22 mouse cellular contexts compared by ENCODE assay signal in genomic region chr1:52161151-52161550, GRCm38 (mm10). TPM values are rescaled to one million over a fixed set of nuclear protein-coding genes. Genes with fewer than 3 reads are reported as not detected.
DNase-seq lines count a peak whose midpoint lies in the region; ATAC-seq and TF ChIP-seq lines count a peak whose summit lies in the region.
"Had no signal": no experiment of that assay in that cellular context is flagged by ENCODE, and none has a peak within 500 bp of the region (broad histone marks: within the 10 kb centered on the region; RNA-seq: fewer than 3 reads in every experiment).

No protein-coding gene starts in this region.

- H3K4me2 ChIP-seq in intestine, embryonic 14.5 days (ENCODE audit: low read length), result no peak overlapping the region
- H3K4me2 ChIP-seq in intestine, postnatal 0 days (replicated peaks; ENCODE audit: low read depth), result no peak overlapping the region
- H3K4me2 ChIP-seq: embryonic facial prominence, embryonic 12.5 days; forebrain, embryonic 13.5 days; hindbrain, embryonic 13.5 days; intestine, embryonic 15.5 days had no signal

- no peaks in the 10 kb centered on the region for H3K4me1 ChIP-seq in intestine, embryonic 14.5 days (replicated peaks; ENCODE audit: control insufficient read depth, insufficient read depth, low read length)
- H3K4me1 ChIP-seq in intestine, postnatal 0 days (replicated peaks; ENCODE audit: control insufficient read depth, insufficient read depth, low read length), result no peaks in the 10 kb centered on the region
- H3K4me1 ChIP-seq: forebrain, embryonic 13.5 days; hindbrain, embryonic 13.5 days; intestine, embryonic 15.5 days had no signal

- peak; percentile 38 to 67 for DNase-seq in adrenal gland, adult (ENCODE audit: inconsistent age in 2 of 2, low spot score in 1 of 2)
- DNase-seq in adrenal gland, postnatal 14 days, result no peak
- DNase-seq in cerebellum, adult 11-12 months, result peak; percentile 2
- DNase-seq in cerebellum, adult 9-11 months, result no peak
- peak; percentile 13 for DNase-seq in intestine, embryonic 14.5 days (ENCODE audit: low spot score)
- peak; percentile 31 for DNase-seq in testis, postnatal 10 days (ENCODE audit: low spot score)
- DNase-seq in testis, postnatal 14 days (ENCODE audit: low spot score), result no peak
- DNase-seq: B cell, adult 2 months; cerebellum, adult 8-10 months; cerebellum, postnatal 25 days; gastrocnemius, postnatal 36 days; heart, adult 18-20 months; heart, postnatal 10 days had no signal

- no peak overlapping the region for H3K4me3 ChIP-seq in intestine, embryonic 14.5 days (ENCODE audit: low read depth, low read length)
- no peak overlapping the region for H3K4me3 ChIP-seq in intestine, postnatal 0 days (ENCODE audit: low read depth, low read length)
- H3K4me3 ChIP-seq: embryonic facial prominence, embryonic 12.5 days; forebrain, embryonic 13.5 days; heart, embryonic 10.5 days; hindbrain, embryonic 13.5 days; intestine, embryonic 15.5 days had no signal

- no peak overlapping the region for H3K27ac ChIP-seq in intestine, embryonic 14.5 days (ENCODE audit: low read depth)
- no peak overlapping the region for H3K27ac ChIP-seq in intestine, postnatal 0 days (ENCODE audit: low read depth, low read length)
- H3K27ac ChIP-seq: embryonic facial prominence, embryonic 12.5 days; forebrain, embryonic 13.5 days; heart, embryonic 10.5 days; hindbrain, embryonic 13.5 days; hindbrain, postnatal 0 days; intestine, embryonic 15.5 days had no signal

- H3K9me3 ChIP-seq in intestine, embryonic 14.5 days (ENCODE audit: control insufficient read depth, low read length), result no peaks in the 10 kb centered on the region
- no peaks in the 10 kb centered on the region for H3K9me3 ChIP-seq in intestine, postnatal 0 days (ENCODE audit: control insufficient read depth)
- H3K9me3 ChIP-seq: embryonic facial prominence, embryonic 12.5 days; forebrain, embryonic 13.5 days; G1E; heart, embryonic 10.5 days; hindbrain, embryonic 13.5 days; intestine, embryonic 15.5 days had no signal

- WGBS in intestine, embryonic 14.5 days, result 90% methylated on average over 8 of the region's 8 CpGs
- WGBS in intestine, postnatal 0 days, result 89% methylated on average over 8 of the region's 8 CpGs

- H3K9ac ChIP-seq in intestine, embryonic 14.5 days (ENCODE audit: low read length), result no peak overlapping the region
- no peak overlapping the region for H3K9ac ChIP-seq in intestine, postnatal 0 days (ENCODE audit: low read depth, low read length)
- H3K9ac ChIP-seq: embryonic facial prominence, embryonic 12.5 days; forebrain, embryonic 13.5 days; hindbrain, embryonic 13.5 days; intestine, embryonic 15.5 days had no signal

- no peak for ATAC-seq in intestine, embryonic 14.5 days (replicated peaks; ENCODE audit: low FRiP score, low TSS enrichment, low read depth)
- ATAC-seq in intestine, postnatal 0 days, result no peak
- ATAC-seq: CD4-positive, CD25-positive, alpha-beta regulatory T cell, adult 4 months; forebrain, embryonic 13.5 days; hindbrain, postnatal 0 days; intestine, embryonic 15.5 days had no signal

- H3K36me3 ChIP-seq in intestine, embryonic 14.5 days (ENCODE audit: control insufficient read depth, insufficient read depth, low read length), result no peaks in the 10 kb centered on the region; the same call in 1 of the 2 replicates
- H3K36me3 ChIP-seq in intestine, postnatal 0 days (ENCODE audit: control insufficient read depth, insufficient read depth), result peaks cover 71% of the 10 kb centered on the region
- H3K36me3 ChIP-seq: embryonic facial prominence, embryonic 12.5 days had no signal

- no peak for TF ChIP-seq CTCF in intestine, postnatal 0 days (IDR thresholded peaks at IDR 0.05; ENCODE audit: low read depth)

- H3K27me3 ChIP-seq in intestine, embryonic 14.5 days (replicated peaks; ENCODE audit: control insufficient read depth, insufficient read depth, low read length), result no peaks in the 10 kb centered on the region
- no peaks in the 10 kb centered on the region for H3K27me3 ChIP-seq in intestine, postnatal 0 days (replicated peaks; ENCODE audit: control insufficient read depth, insufficient read depth, low read length)
- H3K27me3 ChIP-seq: embryonic facial prominence, embryonic 12.5 days; forebrain, embryonic 13.5 days; hindbrain, embryonic 13.5 days; intestine, embryonic 15.5 days had no signal

RNA-seq across cellular contexts. Expression of gene Stat1, which starts 41.9 kb away (rescaled TPM):
- total RNA-seq in adrenal gland, postnatal 14 days (2021), result 56.4 and 56.9 TPM in 2 replicates
- 23.8 and 24.9 TPM in 2 replicates for polyA plus RNA-seq in intestine, embryonic 14.5 days (2014; fragmentation: Nextera tagmentation; extraction: Ambion mirVana)
- polyA plus RNA-seq in intestine, postnatal 0 days (2015; fragmentation: Nextera tagmentation; extraction: Ambion mirVana), result 62.6 and 67.2 TPM in 2 replicates

Comparison
In these comparisons a context has a peak if more than half of its experiments do, and no peak if none do; other contexts are left out.
1. DNase-seq: peak in adrenal gland, adult (2 of 2), cerebellum, adult 11-12 months (single experiment), intestine, embryonic 14.5 days (single experiment) and testis, postnatal 10 days (single experiment); none in adrenal gland, postnatal 14 days (single experiment), cerebellum, adult 9-11 months (single experiment) and testis, postnatal 14 days (single experiment).